Mouse (Mus musculus): ENCODE results near the gene Gm10775.

Gene Gm10775

GRCm38 (mm10) chr13:65259239-65259638, at the start of gene Gm10775:
TSS of gene Gm10775 (plus strand) at chr13:65259539.
- DNase-seq (ENCODE audit: low spot score in 2 of 2) = no peak

- no peak for DNase-seq (ENCODE audit: low spot score in 2 of 2)
These were observed 33.4 kb upstream of the Gm10775 start for GRCm38 (mm10) chr13:65225945-65226344.

- no peak for DNase-seq (ENCODE audit: low spot score in 2 of 2)
These were observed 32.7 kb upstream of the Gm10775 start for GRCm38 (mm10) chr13:65226657-65227056.

- no peak for DNase-seq (ENCODE audit: low spot score in 2 of 2)
These were observed 22.1 kb upstream of the Gm10775 start for GRCm38 (mm10) chr13:65237211-65237610.

GRCm38 (mm10) chr13:65240509-65241098, 18.7 kb upstream of the Gm10775 start:
- peak; percentile 87 to 91 for DNase-seq (ENCODE audit: low spot score in 2 of 2)

- peak; percentile 88 to 90 for DNase-seq (ENCODE audit: low spot score in 2 of 2)
These were observed 18.2 kb upstream of the Gm10775 start for GRCm38 (mm10) chr13:65241099-65241626.

GRCm38 (mm10) chr13:65241627-65242318, 17.6 kb upstream of the Gm10775 start:
- DNase-seq (ENCODE audit: low spot score in 2 of 2) = peak in 1 of 2 experiments; percentile 30

- DNase-seq (ENCODE audit: low spot score in 2 of 2) = no peak
These were observed 17.0 kb upstream of the Gm10775 start for GRCm38 (mm10) chr13:65242319-65242787.

- DNase-seq (ENCODE audit: low spot score in 2 of 2) = no peak
These were observed 16.1 kb upstream of the Gm10775 start for GRCm38 (mm10) chr13:65243273-65243672.

GRCm38 (mm10) chr13:65258175-65258954, 974 bp upstream of the Gm10775 start:
- no peak for DNase-seq (ENCODE audit: low spot score in 2 of 2)

GRCm38 (mm10) chr13:65262086-65262485, 2.7 kb downstream of the Gm10775 start:
- no peak for DNase-seq (ENCODE audit: low spot score in 2 of 2)

- no peak for DNase-seq (ENCODE audit: low spot score in 2 of 2)
These were observed 18.6 kb downstream of the Gm10775 start for GRCm38 (mm10) chr13:65277994-65278382.

- DNase-seq (ENCODE audit: low spot score in 2 of 2) = peak; percentile 80 to 90
These were observed 19.3 kb downstream of the Gm10775 start, which contains the start of gene Zfp369 for GRCm38 (mm10) chr13:65278383-65279341. TSS of gene Zfp369 (plus strand) at chr13:65278814.

- DNase-seq (ENCODE audit: low spot score in 2 of 2) = no peak
These were observed 27.4 kb downstream of the Gm10775 start for GRCm38 (mm10) chr13:65286771-65287170.

- no peak for DNase-seq (ENCODE audit: low spot score in 2 of 2)
These were observed 37.0 kb downstream of the Gm10775 start for GRCm38 (mm10) chr13:65296354-65296753.

All from spleen, postnatal 14 days (tissue).